Mouse (Mus musculus) kidney, postnatal 10 days (tissue): Measurements from ENCODE around the gene Lct.
"Not testable (repeated sequence)": the region's sequence is repeated elsewhere in the genome, so short reads cannot be mapped to it uniquely, and the experiment has no call there.

Source experiments
- DNase-seq: peaks from one replicate; pipeline ENCODE4 v3.0.0; 2021; ENCODE audit warnings: mixed read lengths

The Lct gene

DNA sequence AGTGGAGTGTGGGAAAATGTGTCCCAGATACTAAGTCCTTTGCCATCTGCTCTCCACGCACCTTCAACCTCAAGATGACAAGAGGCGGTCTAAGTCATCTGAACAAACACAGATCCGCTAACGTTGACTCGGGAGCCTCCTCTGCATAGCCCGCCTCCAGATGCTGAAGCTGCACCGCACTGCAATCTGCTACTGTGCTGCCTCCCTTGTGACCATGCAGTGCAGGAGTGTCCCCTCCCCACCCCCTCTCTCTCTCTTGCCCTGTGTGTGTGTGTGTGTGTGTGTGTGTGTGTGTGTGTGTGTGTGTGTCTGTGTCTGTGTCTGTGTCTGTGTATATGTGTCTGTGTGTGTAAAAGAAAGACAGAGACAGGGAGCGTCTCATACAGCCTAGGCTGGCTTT is 32.8 kb downstream of the Lct start:
- no peak for DNase-seq

DNA sequence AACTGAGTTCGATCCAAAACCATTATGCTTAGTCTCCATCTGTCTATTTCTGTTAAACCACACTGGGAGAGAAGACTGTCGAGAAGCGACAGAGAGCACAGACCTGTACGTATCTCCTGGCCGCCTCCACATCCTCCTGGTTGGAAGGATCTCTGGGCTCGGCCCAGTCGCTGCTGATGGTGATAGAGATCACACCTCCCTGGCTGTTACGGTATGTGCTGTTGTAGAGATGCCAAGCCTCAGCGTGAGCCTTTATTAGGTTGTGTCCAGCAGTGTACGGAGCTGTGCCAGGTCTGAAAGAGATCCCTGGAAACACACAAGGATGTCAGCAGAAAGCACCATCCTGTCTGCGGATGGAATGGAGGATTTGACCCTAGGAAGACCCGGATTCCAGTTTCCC is 34.6 kb downstream of the Lct start:
- DNase-seq: no peak

DNA sequence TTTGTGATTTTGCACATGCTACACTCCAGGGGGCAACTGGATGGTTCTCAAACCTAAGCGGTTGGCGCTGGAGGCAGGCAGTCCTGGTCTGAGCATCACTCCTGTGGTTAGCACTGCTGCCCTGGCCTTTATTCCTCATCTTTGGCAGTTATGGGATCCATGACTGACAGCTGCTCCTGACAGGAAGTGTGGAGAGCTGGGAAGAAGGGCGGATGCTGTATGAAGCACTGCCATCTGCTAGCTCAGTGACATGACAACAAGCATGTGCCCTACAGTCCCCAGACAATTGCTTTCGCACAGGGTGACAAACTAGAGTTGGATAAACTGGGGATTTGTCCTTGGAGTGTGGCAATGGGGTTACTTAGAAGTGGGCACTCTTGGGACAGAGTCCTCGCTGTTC is 37.8 kb downstream of the Lct start:
- DNase-seq: no peak

DNA sequence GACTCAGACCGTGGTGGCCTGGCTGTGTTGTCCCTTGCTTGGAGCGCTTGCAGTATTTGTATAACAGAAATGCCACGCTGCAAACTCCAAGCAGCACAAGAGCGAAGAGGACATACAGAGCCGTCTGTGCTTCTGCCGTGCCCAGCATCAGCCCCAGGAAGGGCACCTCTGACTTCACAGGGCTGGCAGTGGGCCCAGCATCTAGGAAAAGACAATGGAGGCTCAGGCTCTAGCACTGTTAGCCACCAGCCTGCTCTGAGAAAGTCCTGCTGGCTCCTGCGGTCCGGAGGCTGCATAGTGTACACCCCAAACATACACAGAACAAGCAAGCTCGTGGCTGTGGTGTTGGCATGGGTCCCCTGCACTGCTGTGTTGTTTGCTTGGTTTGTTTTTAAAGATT is 43.0 kb downstream of the Lct start:
- no peak for DNase-seq

DNA sequence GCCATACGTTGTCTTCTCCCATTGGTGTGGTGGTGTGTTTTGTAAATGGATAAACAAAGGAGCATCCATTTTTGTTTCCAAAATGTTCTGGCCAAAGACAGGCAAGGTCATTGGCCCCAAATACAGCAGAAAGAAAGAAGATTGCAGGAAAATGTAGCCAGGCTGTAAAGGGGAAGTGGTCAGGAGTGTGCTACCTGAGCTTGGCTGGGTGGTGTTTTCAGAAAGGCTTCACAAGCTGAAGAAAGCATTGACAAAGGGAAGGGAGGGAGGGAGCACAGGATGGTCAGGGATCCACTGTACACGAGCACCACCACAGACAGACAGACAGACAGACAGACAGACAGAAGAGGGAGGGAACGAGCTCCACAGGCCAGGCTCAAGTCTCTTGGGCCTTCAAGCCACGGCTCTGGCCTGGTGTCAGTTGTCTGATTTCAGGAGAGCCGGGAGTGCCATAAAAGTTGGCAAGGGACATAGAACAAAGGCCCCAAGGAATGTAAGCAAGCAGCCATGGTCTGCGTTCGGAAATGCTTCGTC is 43.9 kb downstream of the Lct start:
- DNase-seq: no peak

DNA sequence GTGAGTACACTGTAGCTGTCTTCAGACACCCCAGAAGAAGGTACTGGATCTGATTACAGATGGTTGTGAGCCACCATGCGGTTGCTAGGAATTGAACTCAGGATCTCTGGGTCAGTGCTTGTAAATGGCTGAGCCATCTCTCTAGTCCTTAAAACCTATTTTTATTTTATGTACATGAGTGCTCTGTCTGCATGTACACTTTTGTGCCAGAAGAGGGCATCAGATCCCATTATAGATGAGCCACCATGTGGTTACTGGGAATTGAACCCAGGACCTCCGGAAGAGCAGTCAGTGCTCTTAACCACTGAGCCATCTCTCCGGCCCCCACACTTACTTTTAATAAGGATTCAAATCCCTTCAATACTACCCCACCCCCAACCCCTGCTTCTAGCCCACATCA is 45.2 kb downstream of the Lct start:
- DNase-seq: no peak

DNA sequence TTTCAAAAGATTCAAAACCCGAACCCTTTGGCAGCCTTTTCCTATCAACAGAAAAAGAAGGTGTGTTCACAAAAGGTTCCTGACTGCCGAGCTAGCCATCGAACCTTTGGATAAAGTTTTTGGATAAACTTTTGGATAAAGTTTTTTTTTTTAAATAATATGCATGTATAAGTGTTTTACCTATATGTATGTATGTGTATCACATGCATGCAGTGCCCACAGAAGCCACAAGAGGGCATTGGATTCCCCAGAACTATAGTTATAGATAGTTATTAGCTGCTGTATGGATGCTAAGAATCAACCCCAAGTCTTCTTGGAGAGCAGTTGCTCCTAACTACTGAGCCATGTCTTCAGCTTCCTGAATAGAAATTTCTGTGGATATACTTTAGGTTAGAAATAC is 46.4 kb downstream of the Lct start:
- DNase-seq: no peak

DNA sequence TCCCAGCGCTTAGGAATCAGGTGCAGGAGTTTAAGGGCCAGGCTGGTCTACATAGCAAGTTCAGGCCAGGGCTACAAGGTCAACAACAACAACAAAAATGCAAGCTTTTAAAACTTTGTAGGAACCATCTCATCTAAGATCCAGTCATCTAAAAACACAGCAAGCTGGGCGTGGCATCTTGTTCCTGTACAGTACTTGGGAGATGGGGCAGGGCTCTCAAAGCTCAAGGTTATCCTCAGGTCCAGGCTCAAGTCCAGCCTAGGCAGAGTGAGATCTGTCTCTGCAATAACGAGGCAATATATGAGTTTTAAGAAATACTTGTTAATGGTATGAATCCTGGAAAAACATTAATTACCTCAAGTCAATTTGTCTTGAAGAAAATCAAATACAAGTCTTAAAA is 49.6 kb downstream of the Lct start:
- no peak for DNase-seq

DNA sequence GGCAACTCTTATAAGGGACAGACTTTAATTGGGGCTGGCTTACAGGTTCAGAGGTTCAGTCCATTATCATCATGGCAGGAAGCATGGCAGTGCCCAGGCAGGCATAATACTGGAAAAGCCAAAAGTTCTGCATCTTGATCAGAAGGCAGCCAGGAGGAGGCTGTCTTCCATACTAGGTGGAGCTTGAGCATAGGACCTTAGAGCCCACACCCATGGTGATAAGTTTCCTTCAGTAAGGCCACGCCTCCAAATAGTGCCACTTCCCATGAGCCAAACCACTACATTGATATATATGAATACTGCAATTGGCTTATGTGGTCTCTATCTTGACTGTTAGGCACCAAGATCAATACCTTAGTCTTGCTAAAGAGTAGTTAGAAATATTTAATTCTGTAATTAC is 52.2 kb downstream of the Lct start:
- DNase-seq: no peak

DNA sequence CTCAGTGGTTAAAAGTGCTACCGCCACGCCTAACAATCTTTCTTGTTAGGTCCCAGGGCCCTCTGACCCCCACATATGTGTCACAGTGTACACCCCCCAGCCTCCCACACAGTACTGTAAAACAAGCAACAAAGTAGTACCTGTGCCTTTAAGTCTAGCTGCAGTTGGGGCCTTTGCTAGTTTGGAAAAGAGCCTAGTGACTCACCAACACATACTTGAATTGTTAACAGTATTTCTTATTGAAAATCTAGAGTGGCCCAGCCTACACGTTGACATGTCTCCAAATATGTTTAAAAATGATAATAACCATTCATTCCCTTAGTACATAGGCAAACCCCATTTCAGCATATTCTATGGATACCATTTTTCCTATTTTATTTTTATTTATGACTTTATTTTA is 57.4 kb downstream of the Lct start:
- no peak for DNase-seq

DNA sequence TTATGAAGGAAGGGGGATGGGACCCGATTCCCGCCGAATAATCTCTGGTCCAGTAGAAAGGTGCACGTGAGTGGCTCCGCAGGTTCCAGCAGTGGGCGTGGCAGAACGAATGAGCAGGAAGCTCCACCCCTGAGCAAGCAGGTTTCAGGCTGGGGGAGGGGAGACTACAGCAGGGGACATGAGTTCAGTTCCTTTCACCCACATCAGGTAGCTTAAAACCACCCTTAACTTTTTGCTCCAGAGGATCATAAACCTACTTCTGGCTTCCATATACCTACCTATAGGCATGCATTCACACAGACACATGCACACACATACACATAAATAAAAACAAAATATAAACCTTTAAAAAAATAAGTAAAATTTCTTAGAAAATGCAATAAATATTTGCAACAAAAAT is 61.1 kb downstream of the Lct start:
- DNase-seq: not testable (repeated sequence)

DNA sequence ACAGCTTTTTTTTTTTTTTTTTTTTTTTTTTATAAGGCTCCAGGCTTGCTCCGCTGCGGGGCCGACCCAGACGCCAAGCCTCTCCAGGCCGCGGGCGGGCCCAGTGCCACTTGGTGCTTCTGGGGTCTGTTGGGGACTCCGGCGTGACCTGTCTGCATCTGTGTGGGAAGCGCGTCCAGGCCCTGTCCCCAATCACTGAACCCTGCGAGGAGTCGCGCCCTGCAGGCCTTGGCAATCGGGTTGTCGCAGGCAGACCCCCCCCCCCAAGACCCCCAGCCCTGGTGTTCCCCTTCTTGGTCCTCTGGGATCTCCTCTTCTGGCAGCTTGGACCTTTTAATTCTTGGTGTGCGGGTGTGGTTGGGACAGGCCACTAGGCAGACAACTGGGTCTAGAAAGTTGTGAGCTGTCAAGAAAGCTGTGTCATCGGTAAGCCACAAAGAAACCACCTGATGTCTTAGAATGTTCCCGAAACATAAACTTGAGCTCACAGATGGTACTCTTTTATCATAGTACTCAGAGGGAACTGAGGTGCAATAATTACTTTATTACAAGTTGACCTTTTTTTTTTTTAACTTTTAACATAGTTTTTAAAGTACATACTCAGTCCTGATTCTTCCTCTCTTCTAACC is 83.3 kb downstream of the Lct start:
- DNase-seq: peak; percentile 61

DNA sequence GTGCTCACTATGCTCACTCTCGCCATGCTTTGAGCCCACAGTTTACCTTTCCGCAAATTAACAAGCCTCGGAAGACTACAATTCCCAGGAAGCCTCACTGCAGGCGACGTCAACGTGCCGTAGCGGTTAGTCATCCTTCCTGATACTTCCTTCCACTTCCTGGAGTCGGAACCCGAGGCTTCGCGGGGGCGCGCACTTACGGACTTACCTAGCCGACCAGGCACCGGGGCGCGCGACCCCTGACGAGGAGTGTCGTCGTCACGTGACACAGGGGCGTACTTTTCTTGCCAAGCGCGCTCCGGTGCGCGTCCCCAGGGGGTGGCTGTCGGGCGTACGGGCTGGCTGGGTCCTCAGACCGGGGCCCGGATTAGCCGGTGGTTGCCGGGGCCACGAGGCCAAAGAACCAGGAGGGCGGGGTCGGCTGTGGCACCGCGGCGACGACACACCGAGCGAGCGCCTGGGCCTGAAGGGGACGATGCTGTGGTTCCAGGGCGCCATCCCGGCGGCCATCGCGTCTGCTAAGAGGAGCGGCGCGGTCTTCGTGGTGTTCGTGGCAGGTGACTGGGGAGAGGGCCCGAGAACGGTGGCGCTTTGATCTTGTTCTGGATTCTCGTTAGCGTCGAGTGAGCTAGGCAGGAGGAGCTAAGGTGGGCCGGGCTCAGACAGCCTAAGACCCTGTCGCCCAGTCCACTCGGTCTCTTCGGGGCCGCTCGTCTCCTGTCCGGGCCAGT is 84.0 kb downstream of the Lct start:
- DNase-seq: peak; percentile 98

DNA sequence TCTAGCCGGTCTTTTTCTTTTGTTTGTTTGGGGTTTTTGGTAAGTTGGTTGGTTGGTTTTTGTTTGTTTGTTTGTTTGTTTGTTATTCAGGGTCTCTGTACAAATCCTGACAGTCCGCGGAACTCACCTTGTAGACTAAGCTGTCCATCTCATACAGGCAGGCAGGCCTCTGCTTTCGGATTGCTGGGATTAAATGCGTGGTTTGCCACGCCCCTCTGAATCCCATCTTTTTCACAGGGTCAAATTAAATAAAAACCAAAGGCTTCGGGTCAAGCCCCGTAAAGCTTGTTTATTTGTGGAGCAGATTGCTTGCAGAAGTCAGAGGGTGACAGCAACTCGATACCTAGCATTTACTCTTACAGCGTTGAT is 84.5 kb downstream of the Lct start, which contains the start of gene Ubxn4:
Gene Ubxn4 (plus strand): TSS at position 338 of the 369 bp plus-strand sequence.
- DNase-seq: no peak

DNA sequence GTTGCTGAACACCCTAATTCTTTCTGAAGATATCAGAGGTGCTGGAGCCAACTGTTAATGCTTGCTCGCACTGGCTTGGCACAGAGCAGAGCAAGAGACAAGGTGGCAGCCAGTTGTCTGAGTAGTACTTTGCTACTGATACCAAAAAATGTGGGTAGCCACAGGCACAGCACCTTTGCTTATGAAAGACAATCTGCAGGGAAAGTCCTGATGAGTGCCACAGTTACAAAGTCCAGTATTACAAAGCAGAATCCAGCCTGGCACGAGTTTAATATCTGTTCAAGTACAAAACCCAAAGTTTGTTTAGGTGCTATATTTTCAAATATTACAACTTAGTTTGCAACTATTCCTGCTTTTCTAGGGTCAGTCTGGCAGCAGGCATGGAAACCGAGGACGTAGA is 92.9 kb downstream of the Lct start:
- DNase-seq: no peak
